Mouse (Mus musculus) MEL (cell line): ENCODE data around the gene Vcan. TPM values are rescaled to one million over a fixed set of nuclear protein-coding genes. Genes with fewer than 3 reads are reported as not detected.

Experiments used
- DNase-seq: peaks from one replicate; pipeline ENCODE4 v3.0.0; 2011; ENCODE audit warnings: low read depth, low spot score
- H3K27ac ChIP-seq: 2 replicates; pipeline ENCODE4 v1.5.1; 2012; ENCODE audit warnings: low read depth, mild to moderate bottlenecking, control low read depth, low read length, moderate library complexity; ENCODE audit not compliant: control insufficient read depth
- H3K27me3 ChIP-seq, 2 experiments: fragments of 150-350 bp in 1 of 2; sonication (generic) in 1 of 2; 2 replicates each; pipeline ENCODE4 v1.6.1; 2012; ENCODE audit warnings: low read length in 2 of 2, mild to moderate bottlenecking in 2 of 2, improper control_type of control experiment in 1 of 2, moderate library complexity in 1 of 2; ENCODE audit not compliant: insufficient read depth in 2 of 2, control insufficient read depth in 1 of 2
- H3K36me3 ChIP-seq, 2 experiments: 2 replicates each; pipeline ENCODE4 v1.6.1; 2012 to 2014; ENCODE audit warnings: low read length in 2 of 2, improper control_type of control experiment in 1 of 2, inconsistent platforms in 1 of 2, mild to moderate bottlenecking in 1 of 2; ENCODE audit not compliant: insufficient read depth in 2 of 2, control insufficient read depth in 1 of 2
- H3K4me1 ChIP-seq, 2 experiments: fragments of 150-350 bp in 1 of 2; sonication (generic) in 1 of 2; 2 replicates each; pipeline ENCODE4 v1.6.1; 2012; ENCODE audit warnings: low read length in 2 of 2, improper control_type of control experiment in 1 of 2, mild to moderate bottlenecking in 1 of 2; ENCODE audit not compliant: insufficient read depth in 2 of 2, control insufficient read depth in 1 of 2
- H3K4me3 ChIP-seq, 2 experiments: fragments of 150-350 bp in 1 of 2; sonication (generic) in 1 of 2; 2 replicates each; pipeline ENCODE4 v1.5.1; 2012; ENCODE audit warnings: low read depth in 2 of 2, low read length in 2 of 2, mild to moderate bottlenecking in 2 of 2, moderate library complexity in 2 of 2, control low read depth in 1 of 2, improper control_type of control experiment in 1 of 2; ENCODE audit not compliant: control insufficient read depth in 1 of 2, insufficient read depth in 1 of 2
- H3K79me2 ChIP-seq: 2 replicates; pipeline ENCODE4 v1.6.1; 2012; ENCODE audit warnings: mild to moderate bottlenecking, low read length, moderate library complexity; ENCODE audit not compliant: control insufficient read depth, poor library complexity, insufficient read depth
- H3K9ac ChIP-seq: 2 replicates; pipeline ENCODE4 v1.6.1; 2012; ENCODE audit warnings: low read depth, mild to moderate bottlenecking, control low read depth, low read length, moderate library complexity; ENCODE audit not compliant: control insufficient read depth, poor library complexity, severe bottlenecking
- H3K9me3 ChIP-seq: fragments of 150-350 bp; sonication (generic); replicated peaks from 2 replicates; pipeline ENCODE4 v1.6.1; 2012; ENCODE audit warnings: mild to moderate bottlenecking, low read length, improper control_type of control experiment, moderate library complexity; ENCODE audit not compliant: insufficient read depth
- BHLHE40 ChIP-seq: IDR thresholded peaks from 2 replicates; pipeline ENCODE4 v1.6.1; 2012; ENCODE audit warnings: low read depth, mild to moderate bottlenecking, inconsistent platforms, low read length, improper control_type of control experiment, borderline replicate concordance
- CHD2 ChIP-seq: IDR thresholded peaks from 2 replicates; pipeline ENCODE4 v1.6.1; 2011; ENCODE audit warnings: low read length, improper control_type of control experiment
- CTCF ChIP-seq, 3 experiments: IDR thresholded peaks in 2 of 3; conservative IDR thresholded peaks in 1 of 3; 2 replicates each; pipeline ENCODE4 v1.5.1; 2011 to 2012; ENCODE audit warnings: low read length in 3 of 3, low read depth in 2 of 3, mild to moderate bottlenecking in 2 of 3, improper control_type of control experiment in 1 of 3, inconsistent platforms in 1 of 3, mixed read lengths in 1 of 3, moderate library complexity in 1 of 3; ENCODE audit not compliant: control insufficient read depth in 1 of 3, insufficient read depth in 1 of 3, poor library complexity in 1 of 3, severe bottlenecking in 1 of 3
- E2F4 ChIP-seq: IDR thresholded peaks from 2 replicates; pipeline ENCODE4 v1.6.1; 2011; ENCODE audit warnings: low read depth, low read length, improper control_type of control experiment, borderline replicate concordance
- ELF1 ChIP-seq: IDR thresholded peaks from 2 replicates; pipeline ENCODE4 v1.6.1; 2014; ENCODE audit warnings: low read depth, mild to moderate bottlenecking, inconsistent platforms, low read length, improper control_type of control experiment, moderate library complexity
- EP300 ChIP-seq, 2 experiments: IDR thresholded peaks; 2 replicates each; pipeline ENCODE4 v1.6.1; 2011; ENCODE audit warnings: improper control_type of control experiment in 2 of 2, low read length in 2 of 2, low read depth in 1 of 2, mild to moderate bottlenecking in 1 of 2
- ETS1 ChIP-seq: IDR thresholded peaks from 2 replicates; pipeline ENCODE4 v1.6.1; 2012; ENCODE audit warnings: low read depth, mild to moderate bottlenecking, inconsistent platforms, low read length, improper control_type of control experiment, moderate library complexity
- GABPA ChIP-seq: IDR thresholded peaks from 2 replicates; pipeline ENCODE4 v1.6.1; 2012; ENCODE audit warnings: low read depth, mild to moderate bottlenecking, inconsistent platforms, low read length, improper control_type of control experiment, moderate library complexity
- GATA1 ChIP-seq: IDR thresholded peaks from 2 replicates; pipeline ENCODE4 v1.6.1; 2011; ENCODE audit warnings: low read depth, low read length, improper control_type of control experiment
- JUND ChIP-seq: IDR thresholded peaks from 2 replicates; pipeline ENCODE4 v1.6.1; 2011; ENCODE audit warnings: low read depth, mild to moderate bottlenecking, improper control_type of control experiment, low read length
- KAT2A ChIP-seq: conservative IDR thresholded peaks from 2 replicates; pipeline ENCODE4 v1.6.1; 2012; ENCODE audit warnings: low read depth, low read length, improper control_type of control experiment, inconsistent platforms
- MAFK ChIP-seq: IDR thresholded peaks from 2 replicates; pipeline ENCODE4 v1.6.1; 2011; ENCODE audit warnings: low read depth, mild to moderate bottlenecking, low read length, improper control_type of control experiment, borderline replicate concordance
- MAX ChIP-seq: IDR thresholded peaks from 2 replicates; pipeline ENCODE4 v1.6.1; 2011; ENCODE audit warnings: low read length, improper control_type of control experiment
- MAZ ChIP-seq: IDR thresholded peaks from 2 replicates; pipeline ENCODE4 v1.6.1; 2012; ENCODE audit warnings: low read depth, mild to moderate bottlenecking, inconsistent platforms, low read length, improper control_type of control experiment
- MEF2A ChIP-seq: IDR thresholded peaks from 2 replicates; pipeline ENCODE4 v1.6.1; 2014; ENCODE audit warnings: low read depth, mild to moderate bottlenecking, inconsistent platforms, low read length, improper control_type of control experiment; ENCODE audit not compliant: poor library complexity, insufficient replicate concordance, severe bottlenecking; ENCODE audit errors: extremely low read depth
- MXI1 ChIP-seq: IDR thresholded peaks from 2 replicates; pipeline ENCODE4 v1.6.1; 2011; ENCODE audit warnings: mild to moderate bottlenecking, low read depth, low read length, improper control_type of control experiment
- MYB ChIP-seq: IDR thresholded peaks from 2 replicates; pipeline ENCODE4 v1.6.1; 2011; ENCODE audit warnings: mild to moderate bottlenecking, low read depth, low read length, improper control_type of control experiment
- MYC ChIP-seq: IDR thresholded peaks from 2 replicates; pipeline ENCODE4 v1.6.1; 2011; ENCODE audit warnings: low read depth, mild to moderate bottlenecking, low read length, improper control_type of control experiment, moderate library complexity
- NELFE ChIP-seq: IDR thresholded peaks from 2 replicates; pipeline ENCODE4 v1.6.1; 2011; ENCODE audit warnings: low read depth, low read length, improper control_type of control experiment
- POLR2AphosphoS2 ChIP-seq: IDR thresholded peaks from 2 replicates; pipeline ENCODE4 v1.6.1; 2011; ENCODE audit warnings: low read length, improper control_type of control experiment
- SIN3A ChIP-seq: IDR thresholded peaks from 2 replicates; pipeline ENCODE4 v1.6.1; 2012; ENCODE audit warnings: low read length, improper control_type of control experiment, inconsistent platforms
- SMC3 ChIP-seq: IDR thresholded peaks from 2 replicates; pipeline ENCODE4 v1.6.1; 2011; ENCODE audit warnings: low read depth, low read length, improper control_type of control experiment
- USF1 ChIP-seq: IDR thresholded peaks from 2 replicates; pipeline ENCODE4 v1.6.1; 2014; ENCODE audit warnings: low read depth, mild to moderate bottlenecking, inconsistent platforms, low read length, improper control_type of control experiment, moderate library complexity
- ZC3H11A ChIP-seq: IDR thresholded peaks from 2 replicates; pipeline ENCODE4 v1.6.1; 2012; ENCODE audit warnings: low read depth, mild to moderate bottlenecking, inconsistent platforms, low read length, improper control_type of control experiment
- ZKSCAN1 ChIP-seq: IDR thresholded peaks from 2 replicates; pipeline ENCODE4 v1.6.1; 2012; ENCODE audit warnings: low read depth, mild to moderate bottlenecking, inconsistent platforms, low read length, improper control_type of control experiment, moderate library complexity
- ZMIZ1 ChIP-seq: IDR thresholded peaks from 2 replicates; pipeline ENCODE4 v1.6.1; 2012; ENCODE audit warnings: low read depth, mild to moderate bottlenecking, inconsistent platforms, low read length, improper control_type of control experiment, moderate library complexity
- ZNF384 ChIP-seq: IDR thresholded peaks from 2 replicates; pipeline ENCODE4 v1.6.1; 2012; ENCODE audit warnings: low read depth, mild to moderate bottlenecking, inconsistent platforms, low read length, improper control_type of control experiment
- polyA plus RNA-seq, 2 experiments: library from polyadenylated mRNA; stranded (reverse) in 1 of 2; unstranded in 1 of 2; fragments of >175 nt in 1 of 2; fragments of >200 nt in 1 of 2; gene quantifications; 2 replicates each; pipeline versions ENCODE4 v1.2.1 to v1.2.4; 2012; ENCODE audit warnings: low replicate concordance in 2 of 2, low read depth in 1 of 2; ENCODE audit not compliant: insufficient read length in 2 of 2, insufficient read depth in 1 of 2, missing spikeins in 1 of 2
- total RNA-seq: library from RNA; depleted of rRNA; stranded (reverse); fragments of 300-350 nt; gene quantifications from 2 replicates; pipeline ENCODE4 v1.2.3, GENCODE M21; 2012

Gene Vcan
- total and polyA plus RNA-seq, 3 experiments: 0.10 TPM; not detected in 2

GRCm38 (mm10) chr13:89645589-89645988 lies 96.7 kb downstream of the Vcan start:
- H3K27me3 ChIP-seq: no peaks in the 10 kb centered on the region
- H3K4me1 ChIP-seq: no peaks in the 10 kb centered on the region
- no peak for TF ChIP-seq ELF1
- TF ChIP-seq NELFE: no peak
- no peak for TF ChIP-seq MYC
- TF ChIP-seq GATA1: no peak
- no peak for TF ChIP-seq ZC3H11A
- no peak for TF ChIP-seq CTCF (IDR thresholded peaks at IDR 0.05 in 2 of 3, conservative IDR thresholded peaks at IDR 0.05 in 1 of 3; ENCODE audit: control insufficient read depth in 1 of 3, insufficient read depth in 1 of 3, low read depth in 2 of 3, low read length in 3 of 3, poor library complexity in 1 of 3, severe bottlenecking in 1 of 3)
- TF ChIP-seq ZMIZ1: no peak
- no peak for TF ChIP-seq ETS1
- no peak for TF ChIP-seq MAX
- no peak for TF ChIP-seq KAT2A
- no peak for TF ChIP-seq MEF2A
- no peak for TF ChIP-seq MAZ
- TF ChIP-seq BHLHE40: no peak
- no peak for TF ChIP-seq CHD2
- TF ChIP-seq POLR2AphosphoS2: no peak
- no peak for TF ChIP-seq SMC3
- TF ChIP-seq MAFK: no peak
- no peak for TF ChIP-seq E2F4
- TF ChIP-seq MXI1: no peak
- TF ChIP-seq GABPA: no peak
- H3K27ac ChIP-seq: no peak overlapping the region
- no peaks in the 10 kb centered on the region for H3K9me3 ChIP-seq
- H3K4me3 ChIP-seq: no peak overlapping the region
- H3K9ac ChIP-seq: no peak overlapping the region
- no peak for DNase-seq
- no peaks in the 10 kb centered on the region for H3K79me2 ChIP-seq
- H3K36me3 ChIP-seq: no peaks in the 10 kb centered on the region

- Histone ChIP-seq H3K27me3 (no peaks in the 10 kb centered on the region), H3K9me3 (no peaks in the 10 kb centered on the region), H3K9ac (no peak overlapping the region), H3K27ac (no peak overlapping the region), H3K79me2 (no peaks in the 10 kb centered on the region), H3K4me3 (no peak overlapping the region), H3K4me1 (no peaks in the 10 kb centered on the region), H3K36me3 (no peaks in the 10 kb centered on the region)
- TF ChIP-seq GATA1 (no peak), USF1 (no peak), ZNF384 (no peak), MYB (no peak), ZC3H11A (no peak), MEF2A (no peak), EP300 (IDR thresholded peaks at IDR 0.05; ENCODE audit: low read depth in 1 of 2, low read length in 2 of 2) (no peak), ETS1 (no peak), CHD2 (no peak), E2F4 (no peak), ZMIZ1 (no peak), GABPA (no peak), JUND (no peak), MXI1 (no peak), MYC (no peak), SIN3A (no peak), KAT2A (no peak), ZKSCAN1 (no peak)
- DNase-seq: no peak
Measured at GRCm38 (mm10) chr13:89637012-89637411, 105.3 kb downstream of the Vcan start.
